Comparison of ENCODE assay signal across 8 mouse cellular contexts in the genomic region with DNA sequence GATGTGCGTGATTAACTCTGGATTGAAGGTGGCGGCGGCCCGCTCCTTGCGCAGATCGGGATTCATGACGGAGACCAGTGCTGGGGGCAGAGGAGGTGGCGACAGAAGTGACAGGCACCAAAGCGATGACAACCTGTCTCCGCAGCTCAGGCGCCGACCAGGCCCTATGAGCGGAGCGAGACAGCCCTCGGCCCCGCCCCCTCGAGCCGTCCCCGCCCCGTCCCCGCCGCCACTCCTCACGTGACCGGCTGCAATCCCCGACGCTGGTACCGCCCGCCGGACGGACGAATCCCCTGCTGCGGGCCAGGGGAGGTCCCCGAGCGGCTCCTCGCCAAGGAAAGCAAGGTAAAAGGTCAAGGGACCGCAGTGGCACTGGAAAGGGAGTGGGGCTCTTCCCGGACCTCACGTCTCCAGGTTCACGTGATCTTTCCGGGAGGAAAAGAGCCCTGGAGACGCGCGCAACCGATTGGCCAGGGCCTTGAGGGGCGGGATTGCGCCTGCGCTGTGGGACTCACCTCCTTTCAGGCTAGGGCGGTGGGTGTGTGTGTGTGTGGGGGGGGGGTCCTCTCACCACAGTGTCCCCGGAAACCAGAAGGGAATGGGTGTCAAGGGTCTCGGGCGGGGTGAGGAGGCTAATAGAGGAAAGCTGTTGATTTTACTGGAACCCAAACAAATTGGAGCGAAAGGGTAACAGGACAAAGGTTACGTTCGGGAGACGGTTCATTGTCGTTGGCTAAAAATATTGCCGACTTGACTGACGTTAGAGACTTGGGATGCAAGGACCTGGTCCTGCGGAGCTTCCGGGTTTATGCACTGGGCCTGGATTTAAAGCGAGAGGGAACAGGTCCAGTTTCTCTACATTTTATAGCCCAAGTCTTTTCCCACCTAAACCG. TPM values are rescaled to one million over a fixed set of nuclear protein-coding genes. Genes with fewer than 3 reads are reported as not detected.
DNase-seq lines count a peak whose midpoint lies in the region; ATAC-seq lines count a peak whose summit lies in the region.

A gene (plus strand): TSS at position 217 of the 893 bp plus-strand sequence.
A gene (minus strand): TSS at position 407 of the 893 bp plus-strand sequence.

- peak; percentile 88 for ATAC-seq in inflammation-experienced regulatory T-cells, adult 6 months
- peak; percentile 87 for ATAC-seq in megakaryocyte-erythroid progenitor cell, adult 5-6 weeks (replicated peaks; ENCODE audit: low FRiP score, low TSS enrichment, poor library complexity, severe bottlenecking)

- intact Hi-C loops in gastrocnemius, postnatal 14 days (cut with DNase I; ENCODE audit: low total_unique reads): no loop called here
- intact Hi-C loops in left cerebral cortex, postnatal 10 days (cut with DNase I): no loop called here

- DNase-seq in adrenal gland, adult (ENCODE audit: inconsistent age in 2 of 2, low spot score in 1 of 2): peak; percentile 99
- DNase-seq in embryo, embryonic 10.5 days (ENCODE audit: low spot score): peak; percentile 98
- DNase-seq in gastrocnemius, postnatal 14 days: peak; percentile 97
- peak; percentile 93 to 98 for DNase-seq in left cerebral cortex, postnatal 10 days (ENCODE audit: extremely low spot score in 1 of 2, low spot score in 2 of 2)
- peak; percentile 97 for DNase-seq in right cerebral cortex, postnatal 25 days
- DNase-seq in urinary bladder, postnatal 4 days (ENCODE audit: low spot score in 2 of 2): peak; percentile 96 to 97

RNA-seq across cellular contexts. Expression of the first gene that starts in this region (rescaled TPM):
- total RNA-seq in gastrocnemius, postnatal 14 days (2021): 10 to 100 TPM; 26.9 to 31.6 TPM
- 10 to 100 TPM; 49.0 to 66.5 (median 54.4) TPM for polyA plus RNA-seq in inflammation-experienced regulatory T-cells, adult 6 months (2017; shearing (Covaris generic))
- 10 to 100 TPM; 44.8 to 50.9 TPM for total RNA-seq in left cerebral cortex, postnatal 10 days (2021)
- 82.7 and 85.5 TPM in 2 replicates for total RNA-seq in megakaryocyte-erythroid progenitor cell, adult 5-6 weeks (2014; fragmentation: Nextera tagmentation)
- total RNA-seq in megakaryocyte-erythroid progenitor cell, adult 5-6 weeks (2017): 28.1 and 28.8 TPM in 2 replicates

RNA-seq across cellular contexts. Expression of the second gene that starts in this region (rescaled TPM):
- 10 to 100 TPM; 43.3 to 49.3 TPM for total RNA-seq in gastrocnemius, postnatal 14 days (2021)
- polyA plus RNA-seq in inflammation-experienced regulatory T-cells, adult 6 months (2017; shearing (Covaris generic)): 10 to 100 TPM; 10.3 to 14.2 (median 13.6) TPM
- total RNA-seq in left cerebral cortex, postnatal 10 days (2021): 100 to 1,000 TPM; 110 to 118 TPM
- 18.2 and 21.3 TPM in 2 replicates for total RNA-seq in megakaryocyte-erythroid progenitor cell, adult 5-6 weeks (2014; fragmentation: Nextera tagmentation)
- total RNA-seq in megakaryocyte-erythroid progenitor cell, adult 5-6 weeks (2017): 19.9 and 27.1 TPM in 2 replicates

Comparison
In these comparisons a context has a peak if more than half of its experiments do, and no peak if none do; other contexts are left out.
1. Peak in every context shown above with its lines: DNase-seq and ATAC-seq.